Mouse (Mus musculus): ENCODE measurements around the gene Sphk1. TPM values are rescaled to one million over a fixed set of nuclear protein-coding genes. Genes with fewer than 3 reads are reported as not detected.

The Sphk1 gene
- 4.0 and 4.1 TPM in 2 replicates for polyA plus RNA-seq (2014; fragmentation: Nextera tagmentation; extraction: Ambion mirVana)

- Histone ChIP-seq H3K9me3 (ENCODE audit: control insufficient read depth, low read length) (no peaks in the 10 kb centered on the region), H3K4me3 (replicated peaks; ENCODE audit: low read length) (peak within 1 kb of the TSS; percentile 36), H3K9ac (no peak within 1 kb of the TSS), H3K36me3 (replicated peaks; ENCODE audit: control insufficient read depth, insufficient read depth) (no peaks in the 10 kb centered on the region), H3K27me3 (ENCODE audit: control insufficient read depth, insufficient read depth, low read length) (peaks cover 49% of the 10 kb centered on the region), H3K27ac (no peak within 1 kb of the TSS), H3K4me1 (replicated peaks; ENCODE audit: control insufficient read depth, insufficient read depth, low read length) (peaks cover 30% of the 10 kb centered on the region), H3K4me2 (replicated peaks) (peak within 1 kb of the TSS; percentile 70)
- ATAC-seq (ENCODE audit: low FRiP score) (no peak), DNase-seq (ENCODE audit: low spot score) (no peak)
- 22% methylated on average over 11 of the region's 11 CpGs for WGBS
Observed at GRCm38 (mm10) chr11:116530187-116531147, at the start of gene Sphk1. Sphk1 (plus strand) TSS chr11:116530925.

- Histone ChIP-seq H3K9ac (no peak overlapping the region), H3K4me2 (replicated peaks) (no peak overlapping the region), H3K4me1 (replicated peaks; ENCODE audit: control insufficient read depth, insufficient read depth, low read length) (no peaks in the 10 kb centered on the region), H3K9me3 (ENCODE audit: control insufficient read depth, low read length) (no peaks in the 10 kb centered on the region), H3K27me3 (ENCODE audit: control insufficient read depth, insufficient read depth, low read length) (no peaks in the 10 kb centered on the region), H3K36me3 (replicated peaks; ENCODE audit: control insufficient read depth, insufficient read depth) (peaks cover 96% of the 10 kb centered on the region), H3K27ac (no peak overlapping the region), H3K4me3 (replicated peaks; ENCODE audit: low read length) (no peak overlapping the region)
- DNase-seq (ENCODE audit: low spot score) (no peak), ATAC-seq (ENCODE audit: low FRiP score) (no peak)
- WGBS, result 95% methylated on average over 8 of the region's 8 CpGs
Observed at GRCm38 (mm10) chr11:116480975-116481374, 49.8 kb upstream of the Sphk1 start.

- H3K4me1 ChIP-seq (replicated peaks; ENCODE audit: control insufficient read depth, insufficient read depth, low read length), result no peaks in the 10 kb centered on the region
- 79% methylated on average over 7 of the region's 7 CpGs for WGBS
- H3K27ac ChIP-seq, result no peak overlapping the region
- H3K4me3 ChIP-seq (replicated peaks; ENCODE audit: low read length), result no peak overlapping the region
- no peak overlapping the region for H3K9ac ChIP-seq
- peaks cover 96% of the 10 kb centered on the region for H3K36me3 ChIP-seq (replicated peaks; ENCODE audit: control insufficient read depth, insufficient read depth)
- DNase-seq (ENCODE audit: low spot score) (no peak), ATAC-seq (ENCODE audit: low FRiP score) (no peak)
- no peaks in the 10 kb centered on the region for H3K27me3 ChIP-seq (ENCODE audit: control insufficient read depth, insufficient read depth, low read length)
- H3K9me3 ChIP-seq (ENCODE audit: control insufficient read depth, low read length), result no peaks in the 10 kb centered on the region
- H3K4me2 ChIP-seq (replicated peaks), result no peak overlapping the region
Observed at GRCm38 (mm10) chr11:116481776-116482175, 48.9 kb upstream of the Sphk1 start.

GRCm38 (mm10) chr11:116484261-116484660 lies 46.5 kb upstream of the Sphk1 start:
- 93% methylated on average over 8 of the region's 8 CpGs for WGBS
- H3K36me3 ChIP-seq (replicated peaks; ENCODE audit: control insufficient read depth, insufficient read depth), result peaks cover 81% of the 10 kb centered on the region
- no peaks in the 10 kb centered on the region for H3K9me3 ChIP-seq (ENCODE audit: control insufficient read depth, low read length)
- H3K4me3 ChIP-seq (replicated peaks; ENCODE audit: low read length), result no peak overlapping the region
- DNase-seq (ENCODE audit: low spot score) (no peak), ATAC-seq (ENCODE audit: low FRiP score) (no peak)
- H3K4me1 ChIP-seq (replicated peaks; ENCODE audit: control insufficient read depth, insufficient read depth, low read length), result peaks cover 5% of the 10 kb centered on the region
- no peak overlapping the region for H3K4me2 ChIP-seq (replicated peaks)
- H3K9ac ChIP-seq, result no peak overlapping the region
- no peaks in the 10 kb centered on the region for H3K27me3 ChIP-seq (ENCODE audit: control insufficient read depth, insufficient read depth, low read length)
- H3K27ac ChIP-seq, result no peak overlapping the region

GRCm38 (mm10) chr11:116488207-116488606 lies 42.5 kb upstream of the Sphk1 start:
- Histone ChIP-seq H3K4me1 (replicated peaks; ENCODE audit: control insufficient read depth, insufficient read depth, low read length) (peaks cover 10% of the 10 kb centered on the region), H3K27ac (no peak overlapping the region), H3K36me3 (replicated peaks; ENCODE audit: control insufficient read depth, insufficient read depth) (peaks cover 44% of the 10 kb centered on the region), H3K27me3 (ENCODE audit: control insufficient read depth, insufficient read depth, low read length) (no peaks in the 10 kb centered on the region), H3K4me3 (replicated peaks; ENCODE audit: low read length) (no peak overlapping the region), H3K9me3 (ENCODE audit: control insufficient read depth, low read length) (no peaks in the 10 kb centered on the region), H3K9ac (no peak overlapping the region), H3K4me2 (replicated peaks) (no peak overlapping the region)
- no peak for DNase-seq (ENCODE audit: low spot score)
- no peak for ATAC-seq (ENCODE audit: low FRiP score)

GRCm38 (mm10) chr11:116488693-116489375 lies 41.9 kb upstream of the Sphk1 start:
- H3K4me3 ChIP-seq (replicated peaks; ENCODE audit: low read length), result peak overlapping the region; percentile 90
- 74% methylated on average over 14 of the region's 14 CpGs for WGBS
- H3K4me2 ChIP-seq (replicated peaks), result peak overlapping the region; percentile 75
- H3K27me3 ChIP-seq (ENCODE audit: control insufficient read depth, insufficient read depth, low read length), result no peaks in the 10 kb centered on the region
- H3K4me1 ChIP-seq (replicated peaks; ENCODE audit: control insufficient read depth, insufficient read depth, low read length), result peaks cover 10% of the 10 kb centered on the region
- DNase-seq (ENCODE audit: low spot score) (no peak), ATAC-seq (ENCODE audit: low FRiP score) (no peak)
- H3K9me3 ChIP-seq (ENCODE audit: control insufficient read depth, low read length), result no peaks in the 10 kb centered on the region
- H3K9ac ChIP-seq, result peak overlapping the region; percentile 97
- no peak overlapping the region for H3K27ac ChIP-seq
- peaks cover 37% of the 10 kb centered on the region for H3K36me3 ChIP-seq (replicated peaks; ENCODE audit: control insufficient read depth, insufficient read depth)

- H3K4me3 ChIP-seq (replicated peaks; ENCODE audit: low read length), result peak overlapping the region; percentile 90
- peak overlapping the region; percentile 91 for H3K27ac ChIP-seq
- H3K36me3 ChIP-seq (replicated peaks; ENCODE audit: control insufficient read depth, insufficient read depth), result peaks cover 29% of the 10 kb centered on the region
- H3K9me3 ChIP-seq (ENCODE audit: control insufficient read depth, low read length), result no peaks in the 10 kb centered on the region
- no peaks in the 10 kb centered on the region for H3K27me3 ChIP-seq (ENCODE audit: control insufficient read depth, insufficient read depth, low read length)
- ATAC-seq (ENCODE audit: low FRiP score) (peak; percentile 50), DNase-seq (ENCODE audit: low spot score) (no peak)
- peak overlapping the region; percentile 75 for H3K4me2 ChIP-seq (replicated peaks)
- under 1% methylated on average over 27 of the region's 39 CpGs for WGBS
- H3K4me1 ChIP-seq (replicated peaks; ENCODE audit: control insufficient read depth, insufficient read depth, low read length), result peaks cover 13% of the 10 kb centered on the region
- peak overlapping the region; percentile 97 for H3K9ac ChIP-seq
Observed at GRCm38 (mm10) chr11:116489771-116490231, 40.9 kb upstream of the Sphk1 start.

GRCm38 (mm10) chr11:116490232-116491107 lies 40.3 kb upstream of the Sphk1 start:
- WGBS, result under 1% methylated on average over 57 of the region's 62 CpGs
- Histone ChIP-seq H3K27ac (peak overlapping the region; percentile 91), H3K9ac (peak overlapping the region; percentile 97), H3K4me3 (replicated peaks; ENCODE audit: low read length) (peak overlapping the region; percentile 90), H3K4me1 (replicated peaks; ENCODE audit: control insufficient read depth, insufficient read depth, low read length) (peaks cover 18% of the 10 kb centered on the region), H3K9me3 (ENCODE audit: control insufficient read depth, low read length) (no peaks in the 10 kb centered on the region), H3K4me2 (replicated peaks) (peak overlapping the region; percentile 75), H3K36me3 (replicated peaks; ENCODE audit: control insufficient read depth, insufficient read depth) (peaks cover 22% of the 10 kb centered on the region), H3K27me3 (ENCODE audit: control insufficient read depth, insufficient read depth, low read length) (no peaks in the 10 kb centered on the region)
- ATAC-seq (ENCODE audit: low FRiP score) (peak; percentile 94), DNase-seq (ENCODE audit: low spot score) (peak; percentile 88)
